Mouse (Mus musculus) induced T-regulatory cell, adult 2 months (primary cell): ENCODE measurements around the gene Foxc1.

Experiments used
- DNase-seq: peaks from one replicate; pipeline ENCODE4 v3.0.0-alpha.2; 2012; ENCODE audit warnings: low read depth

Gene Foxc1

DNA sequence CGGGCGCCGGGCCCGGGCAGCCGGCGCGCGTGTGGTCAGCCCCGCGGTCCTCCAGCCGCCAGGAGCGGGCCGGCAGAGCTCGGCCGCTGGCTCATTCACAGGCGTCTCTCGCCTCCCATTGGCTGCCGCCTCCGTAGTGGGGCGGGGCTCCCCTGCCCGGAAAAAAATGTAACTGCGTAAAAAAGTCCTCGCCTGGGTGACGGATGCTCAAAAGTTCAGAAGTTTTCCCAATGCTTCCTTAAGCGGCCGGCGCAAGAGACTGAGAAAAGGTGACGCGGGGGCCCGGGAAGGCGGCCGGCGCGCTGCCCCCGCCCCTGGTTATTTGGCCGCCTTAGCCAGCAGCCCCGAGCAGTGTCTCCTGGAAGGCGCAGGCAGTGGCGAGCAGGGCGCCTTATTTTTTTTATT is at the start of gene Foxc1:
Gene Foxc1 (plus strand): TSS at position 206 of the 405 bp plus-strand sequence.
- peak; percentile 63 for DNase-seq

GRCm38 (mm10) chr13:31760411-31760810 is 46.0 kb upstream of the Foxc1 start:
- DNase-seq: no peak

GRCm38 (mm10) chr13:31761057-31761456 is 45.4 kb upstream of the Foxc1 start:
- no peak for DNase-seq

- DNase-seq: no peak
Observed at GRCm38 (mm10) chr13:31764419-31764818, 42.0 kb upstream of the Foxc1 start.

- DNase-seq: no peak
Observed at GRCm38 (mm10) chr13:31765564-31765963, 40.9 kb upstream of the Foxc1 start.

DNA sequence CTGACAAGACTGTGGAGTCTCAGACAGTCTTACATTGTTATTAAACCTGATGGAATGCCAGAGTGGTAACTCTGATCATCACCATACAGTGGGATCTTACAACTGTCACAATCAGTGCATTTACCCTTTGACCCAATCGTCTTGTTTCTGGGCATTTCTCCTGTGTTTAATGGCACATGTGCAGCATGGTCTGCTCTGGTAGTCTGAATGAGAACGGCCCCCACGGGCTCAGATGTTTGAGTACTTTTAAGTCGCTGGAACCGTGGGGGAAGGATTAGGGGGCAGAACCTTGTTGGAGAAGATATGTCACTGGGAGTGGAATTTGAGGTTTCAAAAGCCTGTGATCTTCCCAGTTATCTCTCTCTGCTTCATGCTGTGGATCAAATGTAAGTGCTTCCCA is 33.6 kb upstream of the Foxc1 start:
- DNase-seq: no peak

GRCm38 (mm10) chr13:31775762-31776161 is 30.7 kb upstream of the Foxc1 start:
- no peak for DNase-seq

GRCm38 (mm10) chr13:31779281-31779981 is 27.0 kb upstream of the Foxc1 start:
- no peak for DNase-seq

DNA sequence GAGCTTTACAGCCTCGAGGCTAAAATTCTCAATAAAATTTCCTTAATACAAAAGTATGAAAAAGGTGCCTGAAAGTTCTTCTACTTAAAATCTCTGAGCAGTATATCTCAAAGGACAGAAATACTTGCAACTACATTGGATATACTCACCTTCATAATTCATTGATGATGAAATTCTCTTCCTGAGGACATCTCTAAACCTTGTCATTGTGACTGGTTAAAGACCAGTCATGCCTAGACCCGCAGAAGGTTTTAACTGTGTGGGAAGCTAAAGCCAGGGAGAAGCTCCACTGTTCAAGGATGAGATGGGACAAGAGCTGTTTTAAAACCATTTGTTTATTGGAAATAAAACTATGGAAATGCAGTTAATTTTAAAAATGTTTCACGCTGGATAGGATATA is 26.1 kb upstream of the Foxc1 start:
- DNase-seq: no peak

DNA sequence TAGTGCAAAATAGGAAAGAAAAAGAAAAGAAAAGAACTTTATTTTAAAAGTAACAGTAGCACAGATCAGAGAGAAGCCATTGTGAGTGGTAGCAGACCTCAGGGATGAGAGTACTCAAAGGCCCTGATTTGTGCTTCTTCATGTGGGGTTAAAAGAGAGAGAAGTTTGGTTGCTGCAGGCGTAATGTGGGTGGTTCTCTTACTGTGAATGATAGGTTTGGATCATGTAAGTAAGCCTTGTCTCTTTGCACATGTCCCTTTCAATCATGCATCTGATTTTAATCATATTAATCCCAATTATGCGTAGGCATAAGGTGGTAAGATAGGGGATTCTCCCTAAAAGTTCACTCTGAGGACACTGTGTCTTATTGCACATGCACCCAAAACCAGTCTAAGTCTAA is 24.4 kb upstream of the Foxc1 start:
- no peak for DNase-seq

DNA sequence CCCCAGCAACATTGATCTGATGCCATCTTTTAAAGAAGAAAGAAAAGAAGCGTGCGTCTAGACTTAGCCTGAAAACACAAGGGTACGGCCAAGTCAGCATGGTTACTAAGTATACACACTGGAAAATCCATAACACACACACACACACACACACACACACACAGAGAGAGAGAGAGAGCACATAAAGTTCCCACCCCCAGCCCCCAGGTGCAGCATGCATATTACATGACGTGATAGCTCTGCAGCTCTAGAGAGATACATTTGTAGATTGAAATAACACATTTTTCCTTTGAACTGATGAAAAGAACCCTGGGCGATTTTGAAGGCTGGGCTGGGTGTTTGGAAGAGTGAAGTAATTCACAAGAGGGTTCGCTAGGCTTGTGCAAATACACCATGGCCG is 21.7 kb upstream of the Foxc1 start:
- DNase-seq: no peak

DNA sequence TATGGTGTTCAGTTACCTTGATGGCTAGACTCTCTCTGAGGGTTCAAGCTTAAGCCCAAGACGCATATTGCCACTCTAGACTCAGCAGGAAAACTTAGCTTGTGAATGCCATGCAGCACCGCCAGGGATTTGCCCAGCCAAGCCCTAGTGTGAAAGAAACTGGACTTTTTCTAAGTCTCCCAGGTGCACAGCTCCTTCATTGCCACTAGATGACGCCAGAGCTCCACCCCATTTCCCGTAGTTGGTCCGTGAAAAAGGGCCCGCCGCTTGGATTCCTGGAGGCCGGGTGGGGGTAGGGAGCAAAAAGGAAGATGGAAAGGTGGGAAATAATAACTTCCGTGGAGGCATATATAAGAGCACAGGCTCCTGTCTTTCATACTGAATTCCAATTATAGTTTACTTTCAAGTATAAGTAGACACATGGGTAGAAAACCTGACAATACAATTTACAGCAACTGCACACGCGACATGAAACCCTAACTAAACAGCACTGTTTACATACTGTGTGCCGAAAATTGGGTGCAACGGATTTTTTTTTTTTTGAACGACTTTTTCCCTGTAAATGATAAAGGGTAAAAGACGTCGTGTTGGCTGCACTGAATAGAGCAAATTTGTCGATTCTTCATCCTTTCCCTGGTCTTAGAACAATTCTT is 13.8 kb upstream of the Foxc1 start:
- peak; percentile 56 for DNase-seq

GRCm38 (mm10) chr13:31793163-31793562 is 13.3 kb upstream of the Foxc1 start:
- DNase-seq: no peak

DNA sequence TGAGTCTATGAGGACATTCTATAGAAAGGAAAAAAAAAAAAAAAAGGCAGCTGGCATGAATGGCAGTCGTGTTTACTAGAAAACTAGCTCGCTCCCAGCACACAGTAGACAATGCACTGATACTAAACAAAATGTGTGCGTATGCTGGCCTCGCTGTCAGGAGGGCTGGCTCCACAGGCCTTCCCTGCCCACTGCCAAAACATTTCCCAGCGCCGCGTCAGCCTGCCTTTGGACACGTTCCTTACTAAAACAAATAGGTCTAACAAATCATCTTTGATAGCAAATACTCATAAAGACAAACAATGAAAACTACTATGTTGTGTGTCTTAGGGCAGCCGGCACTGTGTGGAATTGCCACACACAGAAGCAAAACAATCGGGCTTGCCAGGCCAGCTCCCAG is 9.1 kb upstream of the Foxc1 start:
- no peak for DNase-seq

GRCm38 (mm10) chr13:31798075-31798474 is 8.4 kb upstream of the Foxc1 start:
- DNase-seq: no peak

- DNase-seq: peak; percentile 75
Observed at GRCm38 (mm10) chr13:31800581-31801576, 5.6 kb upstream of the Foxc1 start.

DNA sequence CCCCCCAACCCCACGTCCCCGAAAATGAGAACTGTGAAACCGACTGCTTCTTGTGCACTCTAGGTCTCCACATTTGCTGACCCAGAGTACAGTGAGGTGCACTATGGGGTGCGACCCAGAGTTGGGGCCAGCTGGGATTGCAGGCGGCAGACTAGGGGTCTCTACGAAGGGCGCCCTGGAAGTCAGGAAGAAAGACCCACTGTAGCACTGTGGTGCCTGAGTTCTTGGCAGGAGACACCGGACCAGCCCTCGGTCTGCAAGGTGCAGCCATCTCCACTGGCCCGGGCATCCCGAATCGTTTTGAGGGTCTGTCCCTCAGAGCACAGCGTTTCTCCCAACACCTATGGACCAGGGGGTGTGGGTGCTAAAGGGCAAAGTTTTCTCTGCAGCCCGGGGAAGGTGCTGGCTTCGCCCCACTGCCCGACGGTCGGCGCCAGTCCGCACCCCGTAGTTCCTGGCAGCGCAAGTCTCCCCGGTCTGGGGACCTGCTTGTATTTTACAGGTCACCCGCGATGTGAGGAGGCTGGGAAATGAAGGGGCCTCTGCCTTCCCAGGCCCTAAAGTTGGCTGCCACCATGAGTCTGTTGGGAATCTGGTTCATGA is 4.6 kb upstream of the Foxc1 start:
- peak; percentile 15 for DNase-seq

DNA sequence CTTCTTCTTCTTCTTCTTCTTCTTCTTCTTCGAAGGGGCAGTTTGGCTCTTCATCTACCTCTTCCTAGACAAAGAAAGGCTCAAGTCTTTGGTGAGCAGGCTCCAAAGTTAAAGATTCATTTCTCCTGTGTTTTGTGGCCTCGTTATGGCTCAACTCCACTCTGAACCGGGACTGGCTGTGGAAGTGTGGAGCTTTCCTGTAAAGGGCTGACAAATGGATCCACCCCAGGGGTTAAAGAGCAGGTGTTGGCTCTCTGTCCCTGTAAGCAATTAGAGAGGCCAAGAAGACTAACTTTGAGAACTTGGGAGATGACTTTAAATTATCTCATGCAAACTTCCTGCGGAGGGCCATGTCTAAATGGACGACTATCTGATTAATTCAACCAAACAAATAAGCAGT is 4.0 kb upstream of the Foxc1 start:
- peak; percentile 29 for DNase-seq

DNA sequence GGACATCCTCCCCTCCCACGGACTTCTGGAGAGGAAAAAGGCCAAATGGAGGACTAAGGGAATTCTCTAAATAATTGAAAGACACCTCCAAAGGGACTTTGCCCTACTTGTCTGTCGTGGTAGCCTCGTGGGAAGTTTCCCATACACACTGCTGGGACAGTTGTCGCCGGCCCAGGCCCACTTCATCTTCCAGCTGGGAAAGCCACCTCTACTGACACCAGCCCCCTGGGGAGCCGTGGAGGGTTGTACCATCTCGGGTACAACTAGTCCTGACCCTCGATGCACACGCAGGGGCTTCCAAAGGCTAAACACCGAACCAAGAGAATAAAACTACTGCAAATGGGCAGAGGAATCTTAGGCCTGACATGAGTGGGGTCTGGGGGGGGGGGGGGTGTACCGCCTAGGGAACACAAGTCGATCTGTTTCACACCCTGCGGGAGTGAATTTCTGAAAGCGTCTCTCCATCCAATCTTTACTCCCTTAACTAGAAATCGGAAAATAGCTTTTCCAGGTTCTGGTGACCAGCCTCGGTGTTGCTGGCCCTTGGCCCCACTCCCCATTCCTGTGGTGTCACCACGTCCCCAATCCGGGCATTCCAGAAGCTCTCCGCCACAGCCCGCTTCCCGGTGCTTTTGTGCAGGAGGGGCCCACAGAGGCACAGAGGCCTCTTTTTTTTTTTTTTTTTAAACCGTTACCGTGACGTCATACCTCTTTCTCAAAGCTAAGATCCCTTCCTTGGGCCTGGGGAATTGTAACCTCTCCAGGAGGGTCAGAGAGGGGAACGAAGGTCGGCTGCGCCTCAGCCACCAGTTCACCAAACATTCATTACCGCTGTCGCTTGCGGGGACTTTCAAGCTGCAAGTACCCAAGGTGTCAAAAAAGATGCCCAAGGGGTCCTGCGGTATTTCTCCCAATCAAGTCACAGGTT is 3.0 kb upstream of the Foxc1 start:
- DNase-seq: peak; percentile 20

DNA sequence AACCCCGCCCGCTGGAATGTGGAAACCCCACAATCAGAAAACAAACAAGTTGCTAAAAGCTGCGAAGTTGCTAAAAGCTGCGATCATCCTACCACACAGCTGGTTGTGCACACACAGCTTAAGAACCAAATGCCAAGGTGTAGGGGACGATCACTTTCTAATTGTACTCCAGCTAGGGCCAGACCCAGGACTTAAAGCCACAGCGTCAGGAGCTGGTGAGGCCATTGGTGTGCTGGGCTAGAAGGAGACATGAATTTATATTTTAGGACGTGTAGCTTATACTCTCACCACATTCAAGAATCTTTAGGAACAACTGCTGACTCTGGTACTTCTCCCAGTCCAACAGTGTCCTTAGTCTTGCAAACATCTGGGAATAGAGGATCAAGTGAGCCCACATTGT is 1.9 kb upstream of the Foxc1 start:
- no peak for DNase-seq

DNA sequence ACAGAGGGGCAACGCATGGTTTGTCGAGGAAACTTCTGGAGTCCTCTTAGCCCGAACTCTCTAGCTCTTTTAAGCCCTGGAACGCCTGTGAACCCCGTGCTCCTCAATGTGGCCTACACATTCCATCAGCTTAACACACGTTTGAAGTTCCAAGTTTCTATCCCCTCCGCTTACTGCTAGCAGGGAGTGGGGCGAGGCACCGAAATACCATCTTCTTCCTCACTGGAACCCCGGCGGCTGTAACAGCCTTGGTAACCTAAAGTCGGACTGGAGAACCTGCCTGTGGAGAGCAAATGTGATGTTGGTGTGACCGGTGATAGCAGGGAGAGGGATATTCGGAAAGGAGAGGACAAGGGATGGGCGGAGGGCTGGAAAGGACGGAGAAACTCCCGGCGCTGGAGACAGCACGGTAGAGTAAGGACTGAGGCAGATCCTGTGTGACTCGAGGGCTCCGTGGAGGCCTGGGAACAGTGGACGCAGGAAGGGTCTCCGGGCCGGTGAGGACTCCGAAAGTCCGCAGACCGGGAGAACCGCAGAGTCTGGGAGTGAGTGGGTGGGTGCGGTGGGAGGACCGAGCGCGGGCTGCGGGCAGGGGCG is 504 bp upstream of the Foxc1 start:
- DNase-seq: peak; percentile 14
